Mouse (Mus musculus) gastrocnemius, postnatal 10 days (tissue): ENCODE data around the gene Gm21885. TPM values are rescaled to one million over a fixed set of nuclear protein-coding genes. Genes with fewer than 3 reads are reported as not detected.

Experiments
- DNase-seq: peaks from one replicate; pipeline ENCODE4 v3.0.0; 2021; ENCODE audit warnings: mixed read lengths
- total RNA-seq, 2 experiments: library from RNA; stranded (reverse); gene quantifications; 2 replicates each; pipeline ENCODE4 v1.2.3; 2021

Gene Gm21885
- total RNA-seq, 2 experiments from 2014 or later: not detected

DNA sequence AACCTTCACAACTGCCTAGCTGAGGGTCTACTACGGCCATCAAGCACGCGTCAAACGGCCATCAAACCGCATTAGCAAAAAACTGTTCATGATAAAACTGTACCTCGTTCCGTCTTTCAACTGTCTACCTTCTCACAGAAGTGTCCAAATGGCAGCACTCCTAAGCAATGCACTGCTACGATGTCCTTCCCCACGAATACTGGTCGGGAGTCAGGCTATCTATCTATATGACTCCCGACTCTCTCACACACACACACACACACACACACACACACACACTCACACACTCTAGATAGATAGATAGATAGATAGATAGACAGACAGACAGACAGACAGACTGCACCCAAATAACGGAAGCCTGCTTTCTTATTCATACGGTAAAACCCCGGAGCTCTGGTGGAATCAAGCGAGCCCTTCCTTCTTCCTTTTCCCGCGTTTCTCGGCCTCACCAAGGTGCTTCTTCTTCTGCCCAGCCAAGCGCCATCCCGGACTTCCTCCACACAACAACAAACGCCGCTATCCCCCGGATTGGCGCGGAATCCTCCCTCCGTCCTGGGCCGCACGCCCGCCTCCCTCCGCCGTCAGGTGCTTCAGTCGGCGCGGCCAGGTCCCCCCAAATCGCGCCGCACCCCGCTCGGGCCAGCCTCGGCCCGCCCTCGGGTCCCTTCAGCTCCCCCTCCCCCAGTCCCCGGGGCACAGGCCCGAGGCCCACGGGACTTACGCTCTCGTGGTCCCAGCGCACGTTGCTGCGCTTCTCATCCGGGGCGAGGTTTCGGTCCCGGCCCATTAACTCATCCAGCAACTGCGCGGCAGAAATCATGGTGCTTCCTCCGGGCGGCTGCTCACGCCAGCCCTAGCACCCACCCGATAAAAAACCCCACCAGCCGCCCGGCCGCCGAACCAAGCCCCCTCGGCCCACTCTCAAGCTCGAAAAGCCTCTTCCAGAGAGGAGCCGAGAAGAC, 39.6 kb downstream of the Gm21885 start:
- DNase-seq: peak; percentile 60

DNA sequence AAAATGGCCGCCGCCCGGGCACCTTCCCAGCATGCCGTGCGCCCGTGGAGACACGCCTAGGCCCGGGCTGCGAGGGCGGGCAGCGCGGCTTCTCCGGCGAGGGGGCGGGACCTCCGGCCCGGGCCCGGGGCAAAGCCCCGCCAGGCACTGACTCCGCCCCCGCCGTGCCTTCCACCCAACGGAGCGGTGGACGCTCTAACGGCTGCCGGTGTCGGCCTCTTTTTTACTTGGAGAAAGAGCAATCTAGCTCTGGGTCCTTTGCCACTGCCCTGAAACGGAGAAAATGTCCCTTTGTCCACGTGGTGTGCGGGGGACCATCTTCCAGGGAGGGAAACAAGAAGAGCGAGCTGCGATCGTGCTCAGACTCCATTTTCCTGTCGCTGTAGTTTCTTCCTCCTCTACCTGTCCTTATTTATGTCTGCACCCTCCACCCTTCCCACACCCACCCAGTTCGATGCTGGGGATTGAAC, 40.3 kb downstream of the Gm21885 start, which contains the start of gene Luc7l3:
TSS of gene Luc7l3 (minus strand) at position 58 of the 470 bp plus-strand sequence.
- DNase-seq: peak; percentile 97

DNA sequence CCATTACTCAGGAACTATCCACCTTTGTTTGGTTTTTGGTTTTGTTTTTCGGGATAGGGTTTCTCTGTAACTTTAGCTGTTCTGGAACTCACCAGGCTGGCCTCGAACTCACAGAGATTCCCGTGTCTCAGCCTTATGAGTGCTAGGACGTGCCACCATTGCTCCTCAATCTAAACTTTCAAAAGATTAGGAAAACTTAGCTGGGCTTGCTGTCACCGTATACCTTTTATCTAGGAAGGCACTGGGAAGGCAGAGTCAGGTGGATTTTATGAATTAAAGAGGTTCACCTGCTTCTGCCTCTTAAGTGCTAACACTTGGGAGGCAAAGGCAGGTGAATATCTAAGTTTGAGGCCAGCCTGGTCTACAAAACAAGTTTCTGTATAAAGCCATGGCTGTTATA, 41.0 kb downstream of the Gm21885 start:
- DNase-seq: no peak

DNA sequence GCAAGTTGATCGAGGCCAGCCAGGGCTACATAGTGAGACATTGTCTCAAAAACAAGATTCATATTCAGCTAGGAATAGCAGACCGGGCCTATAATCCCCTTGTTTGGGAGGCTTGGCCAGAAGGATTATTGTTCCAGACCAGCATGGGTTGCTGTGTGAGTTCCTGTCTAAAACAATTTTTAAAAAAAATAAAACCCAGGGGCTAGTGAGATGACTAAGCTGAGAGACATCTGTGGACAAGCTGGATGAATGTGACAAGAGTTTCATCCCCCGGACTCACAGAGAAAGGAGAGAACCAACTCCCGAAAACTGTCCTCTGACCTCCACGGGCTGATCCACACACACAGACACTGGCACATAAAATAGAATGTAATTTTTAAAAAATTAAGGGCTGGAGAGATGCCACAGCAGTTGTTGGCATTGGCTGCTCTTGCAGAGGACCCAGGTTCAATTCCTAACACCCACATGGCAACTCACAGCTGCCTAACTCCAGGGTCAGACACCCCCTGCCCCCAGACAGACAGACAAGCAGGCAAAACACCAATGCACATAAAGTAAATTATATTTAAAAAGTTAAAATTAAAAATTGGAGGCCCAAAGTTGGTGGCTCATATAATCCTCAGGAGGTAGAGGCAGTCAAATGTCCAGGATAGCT, 41.7 kb downstream of the Gm21885 start:
- DNase-seq: no peak

DNA sequence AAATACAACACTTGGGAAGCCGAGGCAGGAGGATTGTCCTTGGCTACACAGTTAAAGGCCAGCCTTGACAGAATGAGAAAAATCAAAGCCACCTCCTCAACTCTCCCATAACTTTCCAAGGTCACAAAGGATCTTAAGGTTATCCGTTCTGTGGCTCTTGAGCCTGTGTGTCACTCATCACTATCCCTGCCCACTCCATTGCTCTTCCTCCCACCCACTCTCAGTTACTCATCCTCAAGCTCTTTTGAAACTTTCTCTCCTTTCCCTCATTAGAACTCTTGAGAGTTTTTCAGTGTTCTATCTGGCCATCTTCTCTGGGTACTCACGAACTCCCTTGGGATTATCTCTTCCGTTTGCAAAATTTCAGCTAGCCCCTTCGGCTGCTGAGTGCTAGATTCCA, 42.9 kb downstream of the Gm21885 start:
- no peak for DNase-seq

DNA sequence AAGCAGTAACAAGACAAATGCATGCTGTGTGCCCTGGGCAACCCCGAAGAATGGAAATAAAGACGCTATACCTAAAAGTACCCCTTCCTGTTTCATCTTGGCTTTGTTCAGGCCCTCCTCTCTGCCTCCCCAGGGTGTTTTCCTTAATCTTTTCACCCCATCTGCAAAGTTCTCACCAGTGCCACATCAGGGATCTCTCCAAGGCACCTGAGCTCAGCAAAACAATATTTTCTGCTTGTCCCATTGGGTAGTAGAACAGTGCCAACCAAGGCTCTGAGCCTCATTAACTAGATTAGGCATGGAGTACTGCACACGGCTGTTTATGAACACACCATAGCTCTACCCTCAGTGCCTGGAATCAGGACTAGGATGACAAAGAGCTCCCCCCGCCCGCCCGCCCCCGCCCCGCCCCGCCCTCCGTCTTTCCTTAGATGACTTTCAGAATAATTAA, 45.3 kb downstream of the Gm21885 start:
- no peak for DNase-seq

DNA sequence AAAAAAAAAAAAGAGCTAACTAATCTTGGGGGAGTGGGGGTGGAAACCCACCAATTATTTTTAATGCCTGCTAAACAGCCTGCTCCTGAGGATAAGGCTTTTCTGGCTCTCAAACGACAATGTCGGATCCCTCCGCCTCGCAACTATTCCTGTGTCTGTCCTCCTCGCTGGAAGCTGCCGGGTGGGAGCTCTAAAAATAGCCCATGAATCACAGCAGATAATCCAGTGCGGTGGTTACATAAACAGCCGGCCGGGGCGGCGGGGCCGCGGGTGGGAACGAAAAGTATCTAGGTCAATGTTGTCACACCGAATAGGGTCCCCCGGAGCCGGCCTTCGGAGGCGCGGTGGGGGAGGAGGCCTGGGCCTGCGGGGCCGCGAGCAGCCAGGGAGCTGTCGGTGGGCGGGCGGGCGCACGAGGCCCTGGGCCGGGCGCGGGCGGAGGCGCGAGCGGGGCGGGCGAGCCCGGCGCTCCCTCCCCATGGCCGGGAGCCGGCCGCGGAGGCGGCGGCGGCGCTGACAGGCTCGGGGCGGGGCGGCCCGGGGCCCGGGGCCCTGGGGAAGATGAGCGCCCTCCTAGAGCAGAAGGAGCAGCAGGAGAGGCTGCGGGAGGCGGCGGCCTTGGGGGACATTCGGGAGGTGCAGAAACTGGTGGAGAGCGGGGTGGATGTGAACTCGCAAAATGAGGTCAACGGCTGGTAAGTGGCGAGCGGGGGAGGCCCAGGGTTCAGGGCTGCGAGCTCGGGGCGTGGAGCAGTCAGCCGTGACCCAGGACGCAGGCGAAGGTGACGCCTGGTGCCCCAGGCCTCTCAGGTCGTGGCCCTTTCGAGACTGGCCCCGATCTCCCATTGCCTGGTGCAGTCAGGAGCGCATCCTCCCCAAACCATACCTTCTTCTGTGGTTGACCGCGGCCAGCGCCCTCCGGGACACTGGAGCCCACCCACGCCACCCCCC, 46.3 kb downstream of the Gm21885 start, which contains the start of gene Ankrd40:
TSS of gene Ankrd40 (plus strand) at position 309 of the 951 bp plus-strand sequence.
- DNase-seq: peak; percentile 93

DNA sequence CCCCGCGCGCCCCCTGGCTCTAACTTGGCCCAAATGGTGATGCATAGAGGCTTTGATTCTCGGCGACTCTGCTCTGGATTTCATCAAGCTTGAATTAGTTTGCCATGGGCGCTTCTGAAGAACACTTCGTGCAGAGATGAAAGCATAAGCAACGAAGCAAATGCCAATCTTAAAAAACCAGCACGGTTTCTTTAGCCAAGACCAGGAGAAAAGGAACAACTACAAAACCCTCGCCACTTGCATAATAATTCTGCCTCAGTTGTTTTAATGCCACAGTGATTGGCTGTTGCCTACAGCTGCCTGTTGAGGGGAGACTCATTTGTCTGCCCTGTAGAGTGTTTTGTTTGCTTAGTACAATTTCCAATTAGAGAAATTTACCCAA, 47.0 kb downstream of the Gm21885 start:
- DNase-seq: no peak

DNA sequence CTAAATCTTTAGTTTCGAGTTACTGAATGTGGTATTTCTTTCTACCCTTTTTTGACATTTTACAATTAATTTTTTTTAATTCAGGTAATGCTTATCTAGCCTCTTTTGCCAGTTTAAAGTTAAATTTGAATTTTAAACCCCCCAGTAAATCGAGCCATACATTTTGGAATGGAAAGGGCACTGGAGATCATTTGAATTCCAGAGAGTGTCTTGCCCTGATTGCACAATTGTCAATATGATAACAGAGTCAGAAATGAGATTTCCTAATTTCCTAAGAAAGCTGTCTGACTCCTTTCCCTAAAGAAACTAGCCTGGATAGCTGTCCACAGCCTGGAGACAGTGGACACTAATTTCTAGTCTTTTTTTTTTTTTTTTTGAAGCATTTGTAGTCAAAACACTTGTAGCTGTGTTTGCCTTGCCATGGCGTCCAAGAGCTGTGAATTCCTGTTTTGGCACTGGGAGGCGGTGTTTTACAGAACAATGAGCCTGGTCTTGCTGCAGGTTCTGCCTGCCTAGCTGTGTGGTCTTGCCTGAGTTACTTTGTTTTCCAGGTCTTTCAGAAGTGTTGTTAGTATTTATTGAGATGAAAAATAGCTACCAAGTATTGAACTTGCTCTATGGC, 47.7 kb downstream of the Gm21885 start:
- DNase-seq: peak; percentile 38

DNA sequence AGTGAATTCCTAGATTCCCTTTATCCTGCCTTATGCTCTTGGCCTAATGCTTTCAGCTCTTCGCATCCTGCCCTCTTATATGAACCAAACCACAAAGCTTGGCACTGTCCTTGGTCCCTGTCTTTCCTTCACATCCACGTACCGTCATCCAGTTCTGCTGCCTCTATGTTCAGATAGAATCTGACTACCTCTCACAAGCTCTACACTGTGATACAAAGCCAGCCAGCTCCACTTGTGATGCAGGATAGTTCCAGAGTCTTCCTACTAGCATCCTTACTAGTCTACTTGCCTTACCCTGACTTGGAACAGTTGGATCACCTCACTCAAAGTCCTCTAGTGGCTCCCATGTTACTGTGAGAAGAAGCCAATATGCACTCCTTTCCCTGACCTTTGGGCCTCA, 48.5 kb downstream of the Gm21885 start:
- no peak for DNase-seq

DNA sequence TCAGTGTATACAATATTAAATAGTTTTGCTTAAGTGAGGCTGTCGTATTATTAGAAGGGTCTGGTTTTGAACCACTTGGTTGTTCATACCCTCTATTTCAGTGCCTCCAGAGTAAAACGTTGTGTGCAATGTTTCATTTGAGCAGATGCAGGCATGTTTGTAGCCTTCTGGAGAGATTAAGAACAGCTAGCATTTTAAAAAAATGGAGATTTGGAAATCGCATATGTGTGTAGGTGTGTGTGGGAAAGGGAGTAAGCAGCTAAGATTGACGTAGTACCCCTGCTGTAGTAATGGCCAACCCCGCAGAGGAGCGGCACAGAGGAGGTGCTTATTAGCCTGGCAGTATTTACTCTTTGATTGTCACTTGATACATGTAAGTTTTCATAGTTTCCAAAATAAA, 51.1 kb downstream of the Gm21885 start:
- no peak for DNase-seq

DNA sequence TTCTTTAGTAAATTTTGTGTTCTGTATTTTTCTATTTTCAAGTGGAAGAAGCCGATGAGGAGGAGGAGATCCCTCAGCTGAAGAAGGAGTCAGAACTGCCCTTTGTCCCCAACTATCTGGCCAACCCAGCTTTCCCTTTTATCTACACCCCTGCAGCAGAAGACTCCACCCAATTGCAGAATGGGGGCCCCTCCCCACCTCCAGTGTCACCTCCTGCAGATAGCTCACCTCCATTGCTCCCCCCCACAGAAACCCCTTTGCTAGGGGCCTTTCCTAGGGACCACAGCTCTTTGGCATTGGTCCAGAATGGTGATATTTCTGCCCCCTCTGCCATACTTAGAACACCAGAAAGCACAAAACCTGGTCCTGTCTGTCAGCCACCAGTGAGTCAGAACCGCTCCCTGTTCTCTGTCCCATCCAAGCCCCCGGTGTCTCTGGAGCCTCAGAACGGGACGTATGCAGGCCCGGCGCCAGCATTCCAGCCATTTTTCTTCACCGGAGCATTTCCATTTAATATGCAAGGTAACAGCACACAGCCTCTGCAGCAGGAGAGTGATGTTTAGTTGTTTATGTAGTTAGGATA, 52.8 kb downstream of the Gm21885 start:
- no peak for DNase-seq

Other genes with a start within 250 kb of the Gm21885 start
- 100 to 1,000 TPM in 1 of 2 experiments, 10 to 100 TPM in 1; 85.6 to 102 TPM for gene Tob1, start 70.4 kb upstream of the Gm21885 start, total RNA-seq
- gene Wfikkn2, start 35.9 kb upstream of the Gm21885 start, total RNA-seq: 1 to 10 TPM; 1.9 to 2.6 TPM
- gene Luc7l3, start 40.1 kb downstream of the Gm21885 start, total RNA-seq: 10 to 100 TPM; 31.8 to 55.4 TPM
- gene Ankrd40, start 46.1 kb downstream of the Gm21885 start, total RNA-seq: 100 to 1,000 TPM; 135 to 141 TPM
- 1 to 10 TPM; 1.9 to 2.1 TPM for gene Abcc3, start 111.1 kb downstream of the Gm21885 start, total RNA-seq
- gene Cacna1g, start 192.3 kb downstream of the Gm21885 start, total RNA-seq: 1 to 10 TPM; 7.0 to 9.0 TPM
- gene Spata20, start 204.3 kb downstream of the Gm21885 start, total RNA-seq: not detected
- under 1 TPM; 0.21 to 0.59 TPM for gene Epn3, start 218.1 kb downstream of the Gm21885 start, total RNA-seq
- gene Mycbpap, start 239.9 kb downstream of the Gm21885 start, total RNA-seq: not detected